Mouse (Mus musculus): ENCODE measurements around the gene Pf4. TPM values are rescaled to one million over a fixed set of nuclear protein-coding genes. Genes with fewer than 3 reads are reported as not detected.
"Not testable (repeated sequence)": the region's sequence is repeated elsewhere in the genome, so short reads cannot be mapped to it uniquely, and the experiment has no call there.

The Pf4 gene
- polyA plus RNA-seq, 1 experiment from 2014 or later: 43.9 TPM

DNA sequence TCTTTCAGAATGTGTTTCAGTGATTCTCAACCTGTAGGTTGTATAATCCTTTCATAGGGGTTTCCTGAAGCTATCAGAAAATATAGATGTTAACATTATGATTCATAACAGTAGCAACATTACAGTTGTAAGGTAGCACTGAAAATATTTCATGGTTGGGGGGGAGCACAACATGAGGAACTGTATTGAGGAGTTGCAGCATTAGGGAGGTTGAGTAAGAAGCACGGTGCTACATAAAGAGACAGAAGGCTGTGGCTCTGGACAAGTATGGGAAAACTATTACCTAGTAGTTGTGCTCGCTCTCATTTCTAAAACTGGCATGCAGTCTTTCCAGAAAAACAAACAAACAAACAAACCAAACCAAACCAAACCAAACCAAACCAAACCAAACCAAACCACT is 23.2 kb downstream of the Pf4 start:
- not testable (repeated sequence) for H3K4me3 ChIP-seq; H3K36me3 ChIP-seq; H3K27ac ChIP-seq; DNase-seq (ENCODE audit: low spot score); H3K4me1 ChIP-seq; H3K9me3 ChIP-seq (replicated peaks); H3K27me3 ChIP-seq (ENCODE audit: low read depth, poor library complexity, severe bottlenecking)
- WGBS: 84% methylated on average over 2 of the region's 2 CpGs

DNA sequence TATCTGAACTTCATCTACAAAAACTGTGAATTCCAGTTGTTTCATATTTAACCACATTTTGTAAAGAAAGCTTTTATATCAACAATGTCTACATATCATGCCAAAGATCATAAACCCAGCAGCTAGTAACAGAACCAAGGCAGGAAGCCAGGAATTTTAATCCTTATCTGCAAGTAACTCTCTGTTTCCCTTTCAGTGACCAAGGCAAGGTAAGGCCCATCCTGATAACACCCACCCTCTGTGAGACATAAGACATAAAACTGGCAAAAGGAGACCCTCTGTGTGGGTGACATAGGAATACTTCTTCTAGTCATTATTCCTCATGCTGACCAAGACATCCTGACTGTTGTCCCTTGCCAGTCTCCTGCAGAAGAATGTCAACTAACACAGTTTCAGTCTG is 32.3 kb downstream of the Pf4 start:
- Histone ChIP-seq H3K9me3 (replicated peaks) (no peaks in the 10 kb centered on the region), H3K4me1 (no peaks in the 10 kb centered on the region), H3K4me3 (no peak overlapping the region)

DNA sequence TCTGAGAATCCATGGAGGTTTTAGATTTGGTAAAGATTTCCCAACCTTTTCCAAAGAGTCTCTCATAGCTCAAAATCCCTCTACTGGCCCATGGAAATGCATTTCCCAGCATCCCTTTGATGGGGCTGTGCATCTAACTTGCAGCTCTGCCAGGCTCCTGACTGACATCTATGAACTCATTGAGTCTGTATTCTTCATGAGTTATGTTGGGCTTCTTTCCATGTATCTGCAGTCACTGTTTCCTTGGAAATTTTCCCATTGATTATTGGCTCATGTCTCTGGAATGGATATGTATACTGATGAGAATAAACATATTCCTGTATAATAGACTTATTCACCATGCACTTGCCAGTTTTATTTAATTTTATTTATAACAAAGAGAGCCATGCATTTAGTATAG is 33.8 kb downstream of the Pf4 start:
- Histone ChIP-seq H3K4me1 (no peaks in the 10 kb centered on the region), H3K27ac (no peak overlapping the region), H3K9me3 (replicated peaks) (no peaks in the 10 kb centered on the region), H3K4me3 (no peak overlapping the region), H3K27me3 (ENCODE audit: low read depth, poor library complexity, severe bottlenecking) (no peaks in the 10 kb centered on the region), H3K36me3 (no peaks in the 10 kb centered on the region)
- no peak for DNase-seq (ENCODE audit: low spot score)

More for the DNA sequence above, 32.3 kb downstream of the Pf4 start:
- no peak overlapping the region for H3K27ac ChIP-seq
- H3K27me3 ChIP-seq (ENCODE audit: low read depth, poor library complexity, severe bottlenecking): no peaks in the 10 kb centered on the region
- no peaks in the 10 kb centered on the region for H3K36me3 ChIP-seq
- DNase-seq (ENCODE audit: low spot score): no peak

DNA sequence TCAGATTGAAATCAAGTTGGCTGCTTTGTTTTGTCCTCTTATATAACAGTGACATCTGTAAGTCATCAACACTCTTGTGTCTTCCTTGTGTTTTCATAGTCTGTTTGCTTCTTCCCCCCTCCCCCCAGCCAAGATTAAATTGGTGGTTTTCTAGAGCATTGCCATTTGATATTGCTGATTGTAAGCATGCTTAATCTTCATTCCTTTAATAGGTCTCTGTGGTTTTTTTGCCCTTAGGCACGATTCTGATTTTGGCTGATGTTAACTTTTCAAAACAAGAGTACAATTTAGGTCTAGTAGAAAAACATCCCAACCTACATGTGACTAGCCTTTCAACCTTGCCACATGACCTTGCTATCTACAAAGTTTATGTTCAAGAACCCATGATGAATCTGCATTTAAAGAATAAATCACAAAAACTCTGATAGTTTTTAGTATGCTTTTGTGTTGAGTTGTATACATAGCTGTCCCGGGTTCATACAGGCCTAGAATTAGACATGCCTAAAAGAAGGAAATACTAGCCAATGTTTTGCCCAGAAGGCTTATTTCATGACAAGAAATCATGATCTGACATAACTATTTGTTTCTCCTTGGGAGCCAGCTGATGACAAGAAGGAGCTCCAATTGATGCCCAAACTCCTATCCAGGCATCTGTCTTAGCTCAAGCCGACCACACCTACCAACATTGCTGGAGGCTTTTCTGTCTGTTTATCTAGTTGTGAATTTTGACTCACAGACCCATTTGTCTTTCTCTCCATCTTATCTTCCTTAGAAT is 35.1 kb downstream of the Pf4 start:
- H3K4me3 ChIP-seq: no peak overlapping the region
- no peaks in the 10 kb centered on the region for H3K36me3 ChIP-seq
- H3K4me1 ChIP-seq: no peaks in the 10 kb centered on the region
- H3K27me3 ChIP-seq (ENCODE audit: low read depth, poor library complexity, severe bottlenecking): no peaks in the 10 kb centered on the region
- no peak overlapping the region for H3K27ac ChIP-seq
- DNase-seq (ENCODE audit: low spot score): no peak
- WGBS: 86% methylated on average over 3 of the region's 3 CpGs
- H3K9me3 ChIP-seq (replicated peaks): no peaks in the 10 kb centered on the region

DNA sequence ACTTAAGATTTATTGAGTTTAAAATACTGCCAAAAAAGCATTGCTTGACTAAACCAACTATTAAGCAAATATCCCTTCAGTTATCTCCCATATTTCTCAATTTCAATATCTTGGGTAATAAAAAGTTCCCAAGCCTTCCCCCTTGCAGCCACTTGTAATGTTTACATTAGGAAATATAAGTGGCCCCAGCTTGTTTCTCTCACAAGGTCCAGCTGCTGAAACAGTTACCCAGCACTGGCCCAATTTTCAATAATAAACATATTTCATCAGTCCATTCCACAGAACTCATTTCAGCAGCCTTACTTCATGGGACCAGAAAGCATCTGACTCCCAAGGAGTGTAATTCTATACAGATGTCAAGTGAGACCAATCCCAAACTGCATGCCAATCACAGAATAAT is 47.5 kb downstream of the Pf4 start:
- Histone ChIP-seq H3K36me3 (no peaks in the 10 kb centered on the region), H3K27ac (no peak overlapping the region), H3K4me1 (no peaks in the 10 kb centered on the region), H3K4me3 (no peak overlapping the region), H3K27me3 (ENCODE audit: low read depth, poor library complexity, severe bottlenecking) (no peaks in the 10 kb centered on the region), H3K9me3 (replicated peaks) (no peaks in the 10 kb centered on the region)
- no peak for DNase-seq (ENCODE audit: low spot score)

Small RNA genes lying within 50 kb of the gene (microRNA-seq; reads per million reads assigned to microRNA genes)
- gene Gm24322: not detected

Other genes starting within 250 kb of the Pf4 start
- not detected in 2 replicates for gene 5830473C10Rik, start 211.3 kb upstream of the Pf4 start, polyA plus RNA-seq (2016; fragmentation: Nextera tagmentation; extraction: Ambion mirVana)
- 0.41 and 0.73 TPM in 2 replicates for gene Rassf6, start 131.8 kb upstream of the Pf4 start, polyA plus RNA-seq (2016; fragmentation: Nextera tagmentation; extraction: Ambion mirVana)
- gene Cxcl5, start 13.1 kb upstream of the Pf4 start, polyA plus RNA-seq (2016; fragmentation: Nextera tagmentation; extraction: Ambion mirVana): 0.20 TPM in 1 of 2 replicates, not detected in the other
- gene Ppbp, start 3.9 kb upstream of the Pf4 start, polyA plus RNA-seq (2016; fragmentation: Nextera tagmentation; extraction: Ambion mirVana): 6.3 and 8.3 TPM in 2 replicates
- not detected in 2 replicates for gene Cxcl3, start 13.7 kb downstream of the Pf4 start, polyA plus RNA-seq (2016; fragmentation: Nextera tagmentation; extraction: Ambion mirVana)
- not detected in 2 replicates for gene Cxcl15, start 22.1 kb downstream of the Pf4 start, polyA plus RNA-seq (2016; fragmentation: Nextera tagmentation; extraction: Ambion mirVana)
- gene Cxcl1, start 118.8 kb downstream of the Pf4 start, polyA plus RNA-seq (2016; fragmentation: Nextera tagmentation; extraction: Ambion mirVana): 0.16 and 0.64 TPM in 2 replicates
- not detected in 2 replicates for gene Cxcl2, start 131.4 kb downstream of the Pf4 start, polyA plus RNA-seq (2016; fragmentation: Nextera tagmentation; extraction: Ambion mirVana)
- gene Mthfd2l, start 158.7 kb downstream of the Pf4 start, polyA plus RNA-seq (2016; fragmentation: Nextera tagmentation; extraction: Ambion mirVana): 50.2 and 59.0 TPM in 2 replicates

All from limb, embryonic 10.5 days (tissue).